Mouse (Mus musculus) kidney, postnatal 14 days (tissue): ENCODE data around the gene Gstk1.

Source experiments
- DNase-seq: peaks from one replicate; pipeline ENCODE4 v3.0.0; 2022; ENCODE audit warnings: mixed read lengths

Gene Gstk1

GRCm38 (mm10) chr6:42245711-42246353 is at the start of gene Gstk1:
Gstk1 (plus strand) TSS chr6:42245935.
- peak; percentile 90 for DNase-seq

- peak; percentile 10 for DNase-seq
Observed at GRCm38 (mm10) chr6:42197710-42198109, 48.0 kb upstream of the Gstk1 start.

- DNase-seq, result no peak
Observed at GRCm38 (mm10) chr6:42199498-42199897, 46.2 kb upstream of the Gstk1 start.

- DNase-seq, result no peak
Observed at GRCm38 (mm10) chr6:42215028-42215427, 30.7 kb upstream of the Gstk1 start, which contains the start of gene Tas2r144. Tas2r144 (plus strand) TSS chr6:42215328.

- DNase-seq, result peak; percentile 29
Observed at GRCm38 (mm10) chr6:42222286-42222685, 23.4 kb upstream of the Gstk1 start.

- DNase-seq, result no peak
Observed at GRCm38 (mm10) chr6:42225046-42225445, 20.7 kb upstream of the Gstk1 start.

GRCm38 (mm10) chr6:42227240-42228101 is 18.3 kb upstream of the Gstk1 start:
- DNase-seq, result peak; percentile 70

- DNase-seq, result no peak
Observed at GRCm38 (mm10) chr6:42229610-42230009, 16.1 kb upstream of the Gstk1 start.

- DNase-seq, result no peak
Observed at GRCm38 (mm10) chr6:42231191-42231590, 14.5 kb upstream of the Gstk1 start.

- DNase-seq, result no peak
Observed at GRCm38 (mm10) chr6:42237276-42237805, 8.4 kb upstream of the Gstk1 start.

- DNase-seq, result no peak
Observed at GRCm38 (mm10) chr6:42241311-42242045, 4.3 kb upstream of the Gstk1 start.

GRCm38 (mm10) chr6:42247173-42247572 is 1.4 kb downstream of the Gstk1 start:
- DNase-seq, result peak; percentile 47

GRCm38 (mm10) chr6:42247981-42248380 is 2.2 kb downstream of the Gstk1 start:
- no peak for DNase-seq

- DNase-seq, result no peak
Observed at GRCm38 (mm10) chr6:42251791-42252190, 6.1 kb downstream of the Gstk1 start.

- DNase-seq, result no peak
Observed at GRCm38 (mm10) chr6:42253103-42253502, 7.4 kb downstream of the Gstk1 start.

- DNase-seq, result peak; percentile 74
Observed at GRCm38 (mm10) chr6:42257303-42257863, 11.6 kb downstream of the Gstk1 start.

GRCm38 (mm10) chr6:42260430-42260829 is 14.7 kb downstream of the Gstk1 start:
- DNase-seq, result no peak

- peak; percentile 69 for DNase-seq
Observed at GRCm38 (mm10) chr6:42261524-42262170, 15.9 kb downstream of the Gstk1 start, which contains the start of gene Tmem139. Tmem139 (plus strand) TSS chr6:42261970.

GRCm38 (mm10) chr6:42264626-42265312 is 19.0 kb downstream of the Gstk1 start, which contains the start of gene Casp2:
Casp2 (plus strand) TSS chr6:42264985.
- DNase-seq, result peak; percentile 99

GRCm38 (mm10) chr6:42265391-42266330 is 19.9 kb downstream of the Gstk1 start:
- DNase-seq, result no peak
